Mouse (Mus musculus) stomach, postnatal 0 days (tissue): ENCODE data around the gene Mgat4e. TPM values are rescaled to one million over a fixed set of nuclear protein-coding genes. Genes with fewer than 3 reads are reported as not detected.

Experiments
- ATAC-seq: fragments of 200-750 bp; cut with Nextera tagmentation; 2 replicates; pipeline ENCODE4 v1.8.0; 2017; ENCODE audit not compliant: low FRiP score, low TSS enrichment
- DNase-seq: peaks from one replicate; pipeline ENCODE4 v3.0.0-alpha.2; 2016; ENCODE audit warnings: low spot score
- H3K27ac ChIP-seq: fragments of 300-500 bp; sonication (generic); replicated peaks from 2 replicates; pipeline ENCODE4 v1.5.1; 2014; ENCODE audit warnings: mild to moderate bottlenecking, control low read depth
- H3K27me3 ChIP-seq: fragments of 300-500 bp; sonication (generic); 2 replicates; pipeline ENCODE4 v1.6.1; 2014; ENCODE audit warnings: low read length; ENCODE audit not compliant: control insufficient read depth, insufficient read depth
- H3K36me3 ChIP-seq: fragments of 300-500 bp; sonication (generic); 2 replicates; pipeline ENCODE4 v1.6.1; 2014; ENCODE audit warnings: low read length, mixed read lengths; ENCODE audit not compliant: control insufficient read depth, insufficient read depth
- H3K4me1 ChIP-seq: fragments of 300-500 bp; sonication (generic); replicated peaks from 2 replicates; pipeline ENCODE4 v1.6.1; 2014; ENCODE audit warnings: antibody characterized with exemption; ENCODE audit not compliant: control insufficient read depth, insufficient read depth
- H3K4me2 ChIP-seq: fragments of 300-500 bp; sonication (generic); replicated peaks from 2 replicates; pipeline ENCODE4 v1.6.1; 2014; ENCODE audit warnings: low read depth, mild to moderate bottlenecking, control low read depth, moderate library complexity
- H3K4me3 ChIP-seq: fragments of 300-500 bp; sonication (generic); 2 replicates; pipeline ENCODE4 v1.5.1; 2014; ENCODE audit warnings: low read depth, low read length, control low read depth
- H3K9ac ChIP-seq: fragments of 300-500 bp; sonication (generic); 2 replicates; pipeline ENCODE4 v1.6.1; 2014; ENCODE audit warnings: mild to moderate bottlenecking, low read length, control low read depth, mixed read lengths
- H3K9me3 ChIP-seq: fragments of 300-500 bp; sonication (generic); 2 replicates; pipeline ENCODE4 v1.6.1; 2016; ENCODE audit warnings: low read length; ENCODE audit not compliant: control insufficient read depth
- CTCF ChIP-seq: IDR thresholded peaks from 2 replicates; pipeline ENCODE4 v1.5.1; 2016; ENCODE audit warnings: antibody characterized with exemption, low read depth, mild to moderate bottlenecking, moderate library complexity
- EP300 ChIP-seq: optimal IDR thresholded peaks from 2 replicates; pipeline ENCODE3; 2016; ENCODE audit warnings: antibody characterized with exemption
- WGBS: fragments of 180-500 bp; shearing (Covaris S2); extraction: QIAGEN DNeasy Blood & Tissue Kit; methylation state at CpG from one replicate; pipeline ENCODE4 v1.1.7; 2014; 5-methylcytosine and 5-hydroxymethylcytosine counted together
- polyA plus RNA-seq: library from polyadenylated mRNA; unstranded; fragments of >200 nt; fragmentation: Nextera tagmentation; extraction: Ambion mirVana; gene quantifications from 2 replicates; pipeline ENCODE4 v1.2.1, GENCODE M21; 2015

Gene Mgat4e
- polyA plus RNA-seq, 1 experiment from 2014 or later = not detected

DNA sequence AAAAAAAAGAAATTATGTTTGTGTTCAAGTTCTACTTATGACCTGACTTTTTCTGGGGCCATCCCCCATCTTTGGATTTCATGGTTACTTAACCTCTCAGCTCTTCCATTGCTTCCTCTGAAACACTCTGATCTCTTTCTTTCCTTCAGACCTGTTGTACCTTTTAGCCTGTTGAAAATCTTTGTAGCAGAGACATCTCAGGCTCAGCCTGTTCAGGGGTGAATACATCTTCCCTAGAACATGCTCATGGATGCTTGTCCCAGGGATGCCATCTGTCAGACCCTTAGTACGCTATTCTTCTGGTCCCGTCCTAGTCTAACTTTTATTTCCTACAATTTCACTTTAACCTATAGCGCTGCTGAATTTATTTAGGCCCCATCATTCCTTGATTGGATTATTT lies 9.7 kb upstream of the Mgat4e start:
- WGBS = 70% methylated on average over 3 of the region's 3 CpGs
- no peak overlapping the region for H3K27ac ChIP-seq
- no peak for ATAC-seq
- TF ChIP-seq EP300 (no peak), CTCF (no peak)
- H3K4me1 ChIP-seq = peaks cover 2% of the 10 kb centered on the region; the same call in 1 of the 2 replicates
- no peak for DNase-seq
- no peak overlapping the region for H3K4me3 ChIP-seq
- no peak overlapping the region for H3K4me2 ChIP-seq
- no peaks in the 10 kb centered on the region for H3K9me3 ChIP-seq
- no peak overlapping the region for H3K9ac ChIP-seq
- no peaks in the 10 kb centered on the region for H3K36me3 ChIP-seq
- H3K27me3 ChIP-seq = no peaks in the 10 kb centered on the region

DNA sequence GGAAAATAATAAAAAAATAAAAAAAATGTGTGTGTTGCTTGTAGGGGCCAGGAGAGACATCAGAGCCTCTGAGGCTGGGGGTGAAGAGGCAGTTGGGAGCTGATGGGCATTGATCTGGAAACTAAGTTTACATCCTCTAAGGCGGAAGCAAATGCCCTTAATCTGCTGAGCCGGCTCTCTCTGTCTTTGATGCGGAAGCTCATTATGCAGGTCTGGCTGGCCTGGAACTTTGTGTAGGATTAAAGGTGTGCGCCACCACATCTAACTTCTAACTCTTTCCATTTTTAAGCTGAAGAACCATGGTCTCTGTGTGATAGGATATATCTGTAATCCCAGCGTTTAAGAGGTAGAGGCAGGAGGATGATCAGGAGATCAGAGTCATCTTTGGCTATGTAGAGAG lies 9.0 kb upstream of the Mgat4e start:
- Histone ChIP-seq H3K4me1 (peaks cover 2% of the 10 kb centered on the region; the same call in 1 of the 2 replicates), H3K9ac (no peak overlapping the region), H3K9me3 (no peaks in the 10 kb centered on the region), H3K4me2 (no peak overlapping the region), H3K27me3 (no peaks in the 10 kb centered on the region), H3K36me3 (no peaks in the 10 kb centered on the region), H3K4me3 (no peak overlapping the region), H3K27ac (no peak overlapping the region)
- 78% methylated on average over 5 of the region's 5 CpGs for WGBS
- no peak for TF ChIP-seq CTCF
- TF ChIP-seq EP300 = no peak
- no peak for ATAC-seq
- no peak for DNase-seq

- Histone ChIP-seq H3K36me3 (no peaks in the 10 kb centered on the region), H3K4me1 (peaks cover 2% of the 10 kb centered on the region; the same call in 1 of the 2 replicates)
- ATAC-seq = peak; percentile 94
Measured at GRCm38 (mm10) chr1:134556671-134557218, 7.3 kb upstream of the Mgat4e start.

DNA sequence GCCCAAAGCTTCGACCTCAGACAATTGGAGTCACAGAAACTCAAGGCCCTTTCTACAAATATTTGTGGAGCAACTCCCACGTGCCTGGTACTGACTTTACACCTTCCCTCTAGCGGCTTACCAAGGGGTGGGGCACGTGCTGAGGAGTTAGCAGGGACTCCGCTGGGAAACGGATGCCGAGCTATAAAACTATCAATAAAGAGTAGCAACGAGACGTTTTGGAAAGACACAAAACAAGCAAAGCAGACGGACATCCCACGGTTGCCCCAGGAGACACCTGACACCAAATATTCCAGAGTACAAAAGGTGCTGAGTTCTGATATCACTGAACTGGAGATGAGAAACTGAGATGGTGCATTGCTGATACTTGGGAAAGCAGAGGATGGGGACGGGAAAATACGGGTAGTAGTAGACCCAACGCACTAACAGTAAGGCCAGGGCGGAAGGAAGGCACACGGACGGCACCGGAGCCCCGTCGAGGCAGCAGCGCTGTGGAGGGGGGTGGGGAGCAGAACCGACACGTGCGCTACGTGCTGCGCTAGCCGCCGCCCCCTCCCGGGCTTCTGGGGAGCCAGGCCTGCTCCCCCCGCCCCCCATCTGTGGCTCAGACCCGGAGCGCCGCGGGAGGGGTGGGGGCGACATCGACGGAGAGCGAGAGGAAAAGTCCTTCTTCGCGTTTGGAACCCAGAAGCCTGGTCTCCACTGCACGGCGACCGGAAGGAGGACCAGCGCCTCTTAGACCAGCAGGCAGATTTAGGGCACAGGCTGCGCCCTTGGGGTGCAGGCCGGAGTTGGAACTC lies 6.6 kb upstream of the Mgat4e start:
- peak overlapping the region; percentile 82 for H3K9ac ChIP-seq
- H3K4me3 ChIP-seq = peak overlapping the region; percentile 68
- ATAC-seq = peak; percentile 12; the same call in 1 of the 2 replicates
- peak; percentile 69 for DNase-seq
- TF ChIP-seq CTCF (peak; percentile 34), EP300 (no peak)
- peak overlapping the region; percentile 89 for H3K4me2 ChIP-seq
- no peaks in the 10 kb centered on the region for H3K27me3 ChIP-seq
- no peaks in the 10 kb centered on the region for H3K36me3 ChIP-seq
- H3K9me3 ChIP-seq = no peaks in the 10 kb centered on the region
- peaks cover 2% of the 10 kb centered on the region; the same call in 1 of the 2 replicates for H3K4me1 ChIP-seq
- WGBS = 1% methylated on average over 44 of the region's 46 CpGs
- peak overlapping the region; percentile 95 for H3K27ac ChIP-seq

More at GRCm38 (mm10) chr1:134556671-134557218, 7.3 kb upstream of the Mgat4e start:
- no peak for TF ChIP-seq CTCF
- peak; percentile 85 for TF ChIP-seq EP300
- peak; percentile 96 for DNase-seq
- Histone ChIP-seq H3K4me2 (peak overlapping the region; percentile 89), H3K9me3 (no peaks in the 10 kb centered on the region), H3K27ac (peak overlapping the region; percentile 95), H3K4me3 (peak overlapping the region; percentile 68), H3K27me3 (no peaks in the 10 kb centered on the region), H3K9ac (peak overlapping the region; percentile 82)
- WGBS = under 1% methylated on average over 33 of the region's 35 CpGs

DNA sequence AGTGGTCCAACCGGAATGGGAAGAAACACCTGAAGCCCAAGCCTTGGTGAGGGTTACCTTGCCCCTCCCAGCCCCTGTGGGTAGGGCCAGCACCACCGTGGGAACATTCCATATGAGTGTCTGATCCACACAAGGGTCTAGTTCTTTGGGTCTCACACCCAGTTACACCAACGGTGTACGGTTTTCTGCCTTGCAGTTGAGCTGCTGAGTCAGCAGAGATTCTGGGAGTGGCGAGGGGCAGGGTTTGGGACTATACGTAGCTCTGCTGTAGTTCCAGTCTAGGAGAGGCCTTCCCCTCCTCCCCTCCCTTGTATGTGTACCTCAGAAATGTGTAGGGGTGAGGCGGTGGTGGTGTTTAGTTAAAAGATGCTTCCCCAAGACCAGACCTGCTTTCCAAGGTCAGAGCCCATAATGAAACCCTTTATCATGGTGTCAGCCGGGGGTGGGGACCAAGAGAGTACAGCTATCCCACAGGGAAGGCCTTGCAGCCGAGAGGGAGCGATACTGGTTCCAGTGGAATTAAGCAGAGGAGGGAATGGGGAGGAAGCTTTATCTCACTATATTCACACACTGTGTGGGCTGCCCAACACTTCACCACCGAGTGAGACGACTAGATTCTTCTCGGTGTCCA lies 5.9 kb upstream of the Mgat4e start:
- no peaks in the 10 kb centered on the region for H3K36me3 ChIP-seq
- TF ChIP-seq CTCF (no peak), EP300 (peak; percentile 91)
- H3K27me3 ChIP-seq = no peaks in the 10 kb centered on the region
- H3K27ac ChIP-seq = peak overlapping the region; percentile 95
- no peak overlapping the region for H3K4me3 ChIP-seq
- peak overlapping the region; percentile 89 for H3K4me2 ChIP-seq
- peaks cover 2% of the 10 kb centered on the region; the same call in 1 of the 2 replicates for H3K4me1 ChIP-seq
- DNase-seq = peak; percentile 71
- no peaks in the 10 kb centered on the region for H3K9me3 ChIP-seq
- 16% methylated on average over 13 of the region's 13 CpGs for WGBS
- peak; percentile 58 for ATAC-seq
- 0 out of 2 replicates have a peak overlapping the region, but pooled peaks have one; percentile 5 for H3K9ac ChIP-seq
